Mouse (Mus musculus) heart, postnatal 25 days (tissue): ENCODE measurements at regions not wholly inside any gene's neighbourhood (a gene's known extent, or its start where the extent isn't known, plus 50 kb on each side); places are given as distances from the start of the nearest gene placed in this dataset.
A peak's percentile ranks its signal among the peaks of the same experiment; 100 is the strongest.

ENCODE experiments used
- DNase-seq: peaks from one replicate; pipeline ENCODE4 v3.0.0; 2022; ENCODE audit warnings: low spot score
- intact Hi-C: fragments of 180-260 bp; cut with DNase I; formaldehyde crosslinking; loops from one replicate; pipeline ENCODE4 v1.15.1; 2025

DNA sequence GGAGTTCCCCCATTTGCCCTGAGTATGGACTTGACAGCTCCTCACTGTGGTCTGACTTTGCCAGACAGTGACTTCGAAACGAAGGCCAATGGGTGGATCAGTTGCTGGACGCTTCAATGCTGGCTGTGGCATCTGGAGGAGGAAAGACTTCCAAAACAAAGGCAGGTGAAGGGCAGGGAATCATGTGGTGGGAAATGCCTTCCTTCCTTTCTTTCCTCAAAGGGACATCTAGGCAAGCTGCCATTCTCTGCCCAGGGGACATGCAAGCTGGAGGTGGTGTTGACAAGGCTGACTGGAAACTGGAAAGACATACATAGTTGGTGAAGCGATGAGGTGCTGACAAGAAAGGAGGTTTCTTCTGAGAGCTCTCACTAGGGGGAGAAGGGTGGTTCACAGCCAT is 74.5 kb upstream of the Serp2 start:
- DNase-seq, result peak; percentile 19
- intact Hi-C loops, result loop anchor here (5.0 kb wide), 2 partner anchors 41 to 101 kb away; no protein-coding TSS in a partner anchor

DNA sequence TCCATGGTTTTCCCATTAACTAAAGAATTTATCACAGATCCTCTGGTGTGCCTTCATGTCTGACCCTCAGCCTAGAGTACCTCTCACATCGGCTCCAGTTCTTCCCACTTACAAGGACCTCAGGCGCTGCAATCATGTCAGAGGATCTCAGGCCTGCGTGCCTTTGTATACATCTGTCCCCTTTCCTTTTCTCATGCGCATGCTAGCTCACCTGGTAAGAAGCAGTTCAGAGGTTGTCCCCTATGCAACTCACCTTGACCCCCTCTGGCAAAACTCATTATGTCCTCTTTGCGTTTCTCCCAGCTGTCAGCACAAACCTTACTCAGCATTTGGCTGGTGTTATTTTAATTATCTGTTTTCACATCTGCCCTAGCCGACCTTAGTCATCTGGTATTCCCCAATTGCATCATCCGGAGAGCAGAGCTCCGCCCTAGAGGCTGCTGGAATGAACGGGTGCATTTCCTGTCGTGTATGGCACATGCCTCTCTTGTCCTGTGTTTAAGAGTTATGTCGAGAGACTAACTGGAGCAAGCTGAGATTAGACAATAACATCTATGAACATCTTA is 73.3 kb upstream of the Serp2 start:
- intact Hi-C loops, result loop anchor here (5.0 kb wide), 2 partner anchors 42 to 102 kb away; no protein-coding TSS in a partner anchor
- no peak for DNase-seq

DNA sequence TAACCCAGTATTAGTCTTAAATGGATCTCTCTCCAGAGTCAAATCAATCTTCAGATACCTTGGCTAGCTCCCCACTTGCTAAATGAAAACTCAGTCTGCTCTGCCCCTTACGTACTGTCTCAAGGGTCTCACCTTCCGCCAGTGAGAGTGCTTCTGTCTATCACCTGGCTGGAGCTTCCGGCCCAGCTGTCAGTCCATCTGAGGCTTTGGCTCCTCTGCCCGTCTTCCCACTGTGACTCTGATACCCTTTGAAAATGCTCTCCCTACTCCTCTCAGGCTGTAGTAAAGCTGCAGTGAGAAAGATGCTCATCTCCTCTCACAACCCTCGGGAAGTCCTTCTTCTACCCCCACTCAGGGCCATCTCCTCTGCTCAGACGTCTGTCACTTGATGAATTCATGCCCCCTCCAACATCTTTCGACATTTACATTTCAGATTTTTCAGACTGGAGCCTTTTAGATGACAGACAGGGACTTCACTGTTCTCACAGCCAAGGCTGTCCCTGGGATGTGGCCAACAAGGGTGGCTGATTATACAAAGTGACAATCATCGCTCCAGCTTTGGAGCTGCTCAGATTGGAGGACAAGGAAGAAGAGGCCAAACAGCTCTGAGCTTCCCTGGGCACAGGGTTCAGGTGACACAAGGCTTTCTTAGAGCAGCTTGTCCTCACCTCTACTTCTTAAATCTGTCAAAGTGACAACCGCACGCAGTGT is 71.6 kb upstream of the Serp2 start:
- intact Hi-C loops, result no loop called here
- DNase-seq, result no peak

DNA sequence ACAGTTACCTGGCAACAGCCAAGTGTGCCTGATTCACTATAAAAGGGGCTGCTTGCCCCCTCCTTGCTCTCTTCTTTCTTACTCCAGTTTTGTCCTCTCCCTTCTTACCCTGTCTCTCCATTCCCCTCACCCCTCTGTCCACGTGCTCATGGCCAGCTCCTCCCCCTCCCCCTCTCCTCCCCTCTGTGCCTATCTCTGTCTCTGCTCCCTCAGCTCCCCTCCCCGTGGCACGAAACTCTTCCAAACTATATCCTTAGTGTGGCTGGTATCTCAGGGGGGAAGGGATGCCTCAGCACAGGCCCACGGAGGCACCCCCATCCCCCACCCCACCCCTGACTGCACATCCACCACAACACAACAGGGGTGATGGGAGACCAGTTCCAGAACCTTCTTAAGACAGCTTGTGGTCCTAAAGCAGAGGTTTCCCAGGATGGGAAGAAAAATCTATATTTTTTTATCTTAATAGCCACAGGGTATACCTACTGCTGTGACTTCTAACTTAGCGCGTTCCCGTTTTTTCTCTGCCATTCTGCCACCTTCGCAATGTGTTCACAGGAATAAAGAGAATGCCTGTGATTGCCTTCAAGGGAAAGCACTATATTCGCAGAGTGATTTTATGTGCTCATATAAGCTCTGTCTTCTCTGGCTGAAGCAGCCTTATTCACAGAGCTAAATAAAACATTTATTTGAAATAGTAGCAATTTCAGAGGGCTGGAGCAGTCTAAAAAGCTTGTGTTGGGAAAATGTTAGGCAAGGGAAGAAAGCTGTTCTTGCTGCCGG is 69.1 kb upstream of the Serp2 start:
- intact Hi-C loops, result loop anchor here (2.0 kb wide), 1 partner anchor 31 kb away; no protein-coding TSS in a partner anchor
- no peak for DNase-seq

DNA sequence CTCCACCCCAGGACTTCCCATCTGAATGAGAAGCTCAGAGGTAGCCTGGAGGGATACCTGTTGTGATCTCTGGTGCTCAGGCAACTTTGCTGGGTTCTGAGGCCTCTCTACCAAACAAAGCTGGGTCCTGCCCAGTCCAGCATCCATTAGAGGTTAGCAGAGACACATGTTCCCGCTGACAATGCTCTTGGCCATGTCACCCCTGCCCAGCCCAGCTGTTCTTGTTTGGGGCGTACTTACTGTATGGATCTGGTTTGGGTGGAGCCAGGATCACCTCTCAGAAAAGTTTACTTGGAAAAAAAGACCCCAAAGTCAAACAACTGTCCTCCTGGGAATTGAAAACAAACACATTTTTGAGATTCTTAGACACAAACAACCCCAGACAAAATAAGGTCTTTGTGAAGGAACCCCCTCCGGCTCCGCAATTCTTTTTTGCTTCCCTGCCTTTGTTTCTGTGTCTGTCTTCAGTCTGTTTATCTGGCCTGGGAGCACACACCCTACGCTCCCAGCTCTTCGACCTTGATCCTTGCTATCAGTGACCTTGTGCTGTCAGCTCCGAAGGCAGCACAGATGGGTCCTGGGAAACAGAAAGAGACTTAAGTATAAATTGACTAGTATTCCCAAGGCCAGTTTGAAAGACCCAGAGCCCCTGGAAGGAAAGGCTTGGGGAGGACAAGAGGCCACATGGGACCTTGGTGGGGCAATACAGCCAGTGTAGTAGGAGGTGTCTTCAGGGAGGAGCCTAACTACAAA is 68.1 kb upstream of the Serp2 start:
- DNase-seq, result no peak
- intact Hi-C loops, result loop anchor here (5.0 kb wide), 2 partner anchors 118 to 252 kb away; no protein-coding TSS in a partner anchor

DNA sequence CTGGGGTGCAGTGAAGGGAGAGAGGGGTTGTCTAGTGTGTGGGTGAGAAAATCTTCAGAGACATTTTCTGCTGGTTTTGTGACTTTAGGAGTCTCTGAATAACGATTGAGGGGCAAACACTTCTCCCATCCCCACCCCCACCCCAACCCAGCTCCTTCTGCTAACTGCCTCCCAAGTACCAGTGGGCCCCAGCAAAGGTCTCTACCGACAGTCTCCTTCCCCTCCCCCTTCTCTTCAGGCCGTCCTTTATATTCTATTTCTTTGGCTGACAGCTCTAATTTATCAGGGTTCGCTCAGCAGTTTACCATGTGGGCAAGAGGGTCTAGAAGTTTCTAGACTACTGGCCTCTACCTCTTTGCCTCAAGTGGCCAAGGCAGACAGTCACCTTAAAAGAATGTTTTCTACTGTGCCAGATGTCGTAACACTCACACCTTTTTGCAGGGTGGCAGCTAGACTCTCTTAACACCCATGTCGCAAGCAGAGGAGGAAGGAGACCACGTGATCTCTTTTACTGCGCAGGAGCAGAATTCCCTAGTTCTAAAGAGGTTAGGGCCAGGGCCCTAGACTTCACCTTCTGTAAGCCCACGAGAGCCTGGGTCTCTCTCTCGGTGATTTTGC is 66.8 kb upstream of the Serp2 start:
- intact Hi-C loops, result loop anchor here (5.0 kb wide), 2 partner anchors 116 to 254 kb away; no protein-coding TSS in a partner anchor

DNA sequence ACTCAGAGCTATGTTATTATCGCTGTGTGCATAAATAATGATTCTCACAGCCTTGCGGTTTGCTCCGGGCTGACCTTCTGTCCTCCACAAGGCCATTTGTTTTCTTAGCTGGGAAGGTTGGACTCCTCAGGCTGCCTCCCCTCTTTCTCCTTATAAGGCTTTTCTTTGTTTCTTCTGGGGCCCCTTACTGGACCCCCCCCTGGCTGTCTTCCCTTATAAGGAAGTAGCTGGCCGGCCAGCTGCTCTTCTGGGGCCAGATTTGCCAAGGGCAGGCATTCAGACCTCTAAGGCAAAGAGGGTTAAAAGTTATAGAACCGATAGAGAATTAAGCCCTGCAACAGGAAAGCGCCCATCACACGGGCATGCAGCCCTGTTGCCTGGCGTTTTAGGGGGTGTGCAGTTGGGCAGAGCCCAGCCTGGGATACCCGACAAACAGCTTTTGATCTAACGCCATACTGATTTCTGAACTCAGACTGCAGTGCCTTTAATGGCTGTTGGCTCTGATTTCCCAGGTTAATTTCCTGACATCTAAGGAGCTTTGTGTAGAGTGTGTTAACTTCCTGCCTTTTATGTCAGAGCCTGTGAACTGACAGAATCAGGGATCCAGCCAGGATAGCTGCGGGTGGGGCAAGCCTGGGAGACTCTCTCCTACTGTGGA is 66.1 kb upstream of the Serp2 start:
- intact Hi-C loops, result loop anchor here (5.0 kb wide), 2 partner anchors 115 to 255 kb away; no protein-coding TSS in a partner anchor
- no peak for DNase-seq

More for the DNA sequence above, 66.8 kb upstream of the Serp2 start:
- DNase-seq, result no peak

DNA sequence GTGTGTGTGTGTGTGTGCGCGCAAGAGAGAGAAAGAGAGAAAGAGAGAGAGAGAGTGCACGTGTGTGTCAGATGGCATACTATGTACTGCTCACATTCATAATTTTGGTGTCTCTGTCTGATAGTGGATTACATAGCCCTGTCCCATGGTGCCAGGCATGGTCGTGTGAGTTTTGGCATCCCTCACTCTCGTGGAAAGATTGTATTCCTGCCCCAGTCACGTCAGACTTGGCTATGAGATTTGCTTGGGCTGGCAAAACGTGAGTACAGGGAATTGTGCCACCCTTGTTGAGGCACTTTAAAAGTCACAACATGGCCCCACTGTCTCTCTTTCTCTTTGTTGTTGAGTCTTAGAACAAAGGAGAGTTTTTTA is 62.3 kb upstream of the Serp2 start:
- intact Hi-C loops, result no loop called here

DNA sequence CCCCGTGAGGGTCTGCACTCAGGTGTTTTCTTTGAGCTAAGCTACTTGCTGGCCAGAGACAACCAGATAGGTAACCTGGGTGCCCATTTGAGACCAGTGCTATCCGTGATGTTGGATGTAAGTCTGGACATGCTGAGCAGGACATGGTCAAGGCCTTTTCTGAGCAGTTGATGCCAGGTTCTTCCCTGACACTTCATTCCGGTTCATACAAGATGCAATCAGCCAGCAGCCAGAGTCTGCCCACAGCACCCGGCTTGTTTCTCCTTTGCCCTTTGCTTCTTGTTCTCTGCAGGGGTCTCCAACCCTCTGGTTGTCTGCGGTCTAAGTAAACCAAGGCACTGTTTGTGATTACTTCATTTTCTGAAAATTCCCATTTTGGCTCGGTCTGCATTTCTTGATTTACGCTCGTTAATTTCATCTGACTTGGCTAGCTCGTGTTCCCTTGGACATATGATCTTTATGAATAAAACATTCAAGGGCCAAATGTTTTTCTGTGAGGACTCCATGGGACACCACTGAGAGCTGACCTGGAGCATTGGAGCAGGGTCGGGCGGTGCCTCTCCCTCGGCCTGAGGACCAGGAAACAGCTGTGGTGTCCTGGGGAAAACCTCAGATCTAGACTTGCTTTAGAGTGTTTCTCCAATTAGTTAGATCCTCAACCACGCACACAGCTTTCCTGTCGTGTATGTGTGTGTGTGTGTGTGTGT is 61.8 kb upstream of the Serp2 start:
- DNase-seq, result no peak
- intact Hi-C loops, result no loop called here

More for the DNA sequence above, 62.3 kb upstream of the Serp2 start:
- DNase-seq, result no peak

DNA sequence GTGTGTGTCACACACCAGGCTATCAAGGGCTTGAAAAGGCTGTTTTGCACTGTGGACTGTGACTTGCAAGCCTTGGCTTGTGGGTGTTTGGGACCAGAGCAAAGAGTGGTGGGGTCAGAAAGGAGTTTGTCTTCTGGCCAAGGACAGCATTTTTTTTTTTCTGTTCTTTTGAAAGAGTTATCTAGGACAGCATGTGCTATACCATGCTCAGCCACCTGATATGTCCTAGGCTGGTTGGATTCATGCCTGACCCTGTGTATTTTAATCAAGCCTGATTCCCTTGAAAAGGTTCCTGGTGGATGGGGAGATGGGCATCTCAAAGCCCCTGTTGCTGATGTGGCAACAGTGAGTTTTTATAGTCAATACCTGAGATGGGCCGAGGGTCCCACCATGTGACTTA is 61.2 kb upstream of the Serp2 start:
- intact Hi-C loops, result no loop called here
- DNase-seq, result no peak

DNA sequence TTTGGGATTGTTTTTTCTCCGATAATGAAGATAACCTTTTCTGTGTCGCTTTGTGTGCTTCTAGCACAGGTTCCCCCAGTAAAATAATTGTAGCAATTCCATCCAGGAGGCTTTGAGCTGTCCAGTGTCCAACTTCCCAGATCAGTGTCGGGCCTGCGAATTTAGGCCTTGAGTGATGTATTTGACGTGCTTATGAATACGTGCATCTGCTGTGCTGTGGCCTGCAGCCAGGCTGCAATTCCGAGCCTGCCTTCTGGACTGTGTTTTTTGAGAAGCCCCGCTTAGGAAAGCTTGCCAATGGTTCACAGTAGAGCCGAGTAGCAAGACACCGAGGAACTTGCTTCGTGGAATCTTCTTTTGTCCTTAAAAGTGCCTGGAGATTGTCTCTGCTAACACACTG is 60.8 kb upstream of the Serp2 start:
- intact Hi-C loops, result no loop called here
- no peak for DNase-seq

DNA sequence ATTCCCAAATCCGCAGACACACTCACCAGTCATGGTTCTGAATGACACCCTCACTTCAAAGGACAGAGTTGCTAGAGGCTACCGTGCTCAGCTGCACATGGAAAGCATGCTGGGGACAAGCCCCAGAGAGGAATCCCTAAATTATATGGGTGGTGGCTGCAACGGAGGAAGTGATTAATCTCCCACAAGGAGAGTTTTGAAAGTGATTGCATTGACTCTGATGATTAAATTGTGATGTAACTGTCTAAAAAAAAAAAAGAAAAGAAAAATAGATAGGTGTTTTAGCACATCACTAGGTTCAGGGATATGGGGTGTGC is 59.6 kb upstream of the Serp2 start:
- DNase-seq, result no peak
- intact Hi-C loops, result no loop called here

DNA sequence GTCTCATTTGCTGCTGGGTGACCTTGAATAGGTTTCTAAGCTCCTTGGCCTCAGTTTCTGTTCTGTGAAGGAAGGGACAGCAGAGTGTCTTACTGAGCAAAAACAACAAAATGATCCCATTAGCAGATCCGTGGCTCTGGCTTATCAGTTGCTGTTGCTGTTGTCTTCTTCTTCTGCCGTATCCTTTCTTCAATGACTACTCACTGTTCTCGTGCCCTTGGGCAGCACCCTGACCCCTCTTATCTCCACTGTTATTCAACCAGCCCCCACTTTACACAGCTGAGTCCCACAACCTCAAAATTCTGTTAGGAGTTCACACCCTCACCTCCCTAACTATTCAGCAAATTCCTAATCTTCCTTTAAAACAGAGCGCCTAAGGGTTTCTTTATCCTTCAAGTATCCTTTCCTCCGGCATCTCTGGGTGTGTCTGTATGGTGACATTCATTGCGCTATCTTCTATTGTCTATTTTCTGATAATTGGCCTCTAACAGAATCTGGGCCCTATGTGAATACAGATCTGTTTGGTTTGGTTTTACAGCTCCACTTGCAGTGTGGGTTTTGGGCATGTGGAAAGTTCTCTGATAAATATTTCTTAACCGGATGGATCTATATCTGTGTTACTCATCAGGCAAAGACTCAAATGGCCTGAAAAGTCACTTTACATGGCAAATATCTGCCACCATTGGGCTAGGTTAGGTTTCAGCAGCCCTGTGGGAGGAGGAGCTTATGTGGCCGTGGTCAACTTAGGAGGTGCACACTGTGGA is 59.1 kb upstream of the Serp2 start:
- intact Hi-C loops, result no loop called here
- no peak for DNase-seq

DNA sequence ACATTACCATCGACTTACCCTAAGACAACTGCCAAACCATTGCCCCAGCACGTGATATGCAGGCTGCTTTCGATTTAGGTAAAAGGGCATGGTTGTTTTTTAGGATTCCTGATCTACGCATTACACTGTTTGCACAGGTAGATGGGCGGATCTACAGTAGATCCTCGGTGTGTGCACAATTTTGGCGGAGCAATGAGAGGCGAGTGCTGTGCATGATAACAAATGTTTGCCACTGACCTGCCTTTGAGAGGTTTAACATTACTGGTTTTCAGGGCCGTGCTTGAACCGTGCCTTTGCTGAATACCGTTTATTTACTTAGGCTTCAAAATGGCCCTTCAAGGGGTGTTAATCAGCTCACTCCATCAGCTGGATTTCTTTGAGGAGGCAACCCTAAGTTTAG is 58.5 kb upstream of the Serp2 start:
- DNase-seq, result no peak
- intact Hi-C loops, result no loop called here

DNA sequence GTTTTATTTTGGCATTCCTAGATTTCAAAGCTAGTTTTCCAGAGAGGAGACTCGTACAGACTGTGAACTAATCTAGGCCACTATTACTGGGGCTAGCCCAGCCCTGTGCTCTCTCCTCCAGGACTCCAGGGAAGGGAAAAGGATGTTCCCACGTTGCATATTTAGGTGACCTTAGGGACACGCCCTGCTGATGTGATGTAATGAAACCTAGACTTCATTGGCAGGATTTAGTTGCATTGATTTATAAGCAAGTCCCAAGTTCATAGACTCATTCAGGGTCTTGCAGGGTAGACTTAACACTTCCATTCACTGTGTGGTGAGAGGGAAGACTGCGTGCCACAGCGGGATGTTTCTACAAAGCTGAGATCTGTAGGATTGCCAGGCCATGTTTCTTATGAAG is 58.0 kb upstream of the Serp2 start:
- DNase-seq, result no peak
- intact Hi-C loops, result loop anchor here (5.0 kb wide), 1 partner anchor 58 kb away; no protein-coding TSS in a partner anchor

DNA sequence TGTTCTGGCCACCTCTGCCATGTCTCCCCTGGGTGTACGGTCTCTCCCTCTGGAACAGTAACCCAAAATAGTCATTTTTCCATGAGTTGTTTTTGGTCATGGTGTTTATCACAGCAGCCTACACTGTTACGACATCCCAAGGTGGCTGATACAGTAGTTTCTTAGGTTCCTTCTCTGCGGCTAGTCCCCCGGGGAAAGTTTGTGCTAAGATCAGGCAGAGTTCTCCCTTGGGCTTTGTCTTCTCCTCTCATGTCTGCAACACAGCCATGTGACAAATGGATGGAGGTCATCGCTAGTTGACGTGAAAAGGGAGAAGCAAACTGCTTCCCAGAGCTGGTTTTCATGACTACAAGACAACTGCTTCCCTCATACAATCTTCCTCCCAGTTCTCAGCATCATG is 56.9 kb upstream of the Serp2 start:
- DNase-seq, result no peak

DNA sequence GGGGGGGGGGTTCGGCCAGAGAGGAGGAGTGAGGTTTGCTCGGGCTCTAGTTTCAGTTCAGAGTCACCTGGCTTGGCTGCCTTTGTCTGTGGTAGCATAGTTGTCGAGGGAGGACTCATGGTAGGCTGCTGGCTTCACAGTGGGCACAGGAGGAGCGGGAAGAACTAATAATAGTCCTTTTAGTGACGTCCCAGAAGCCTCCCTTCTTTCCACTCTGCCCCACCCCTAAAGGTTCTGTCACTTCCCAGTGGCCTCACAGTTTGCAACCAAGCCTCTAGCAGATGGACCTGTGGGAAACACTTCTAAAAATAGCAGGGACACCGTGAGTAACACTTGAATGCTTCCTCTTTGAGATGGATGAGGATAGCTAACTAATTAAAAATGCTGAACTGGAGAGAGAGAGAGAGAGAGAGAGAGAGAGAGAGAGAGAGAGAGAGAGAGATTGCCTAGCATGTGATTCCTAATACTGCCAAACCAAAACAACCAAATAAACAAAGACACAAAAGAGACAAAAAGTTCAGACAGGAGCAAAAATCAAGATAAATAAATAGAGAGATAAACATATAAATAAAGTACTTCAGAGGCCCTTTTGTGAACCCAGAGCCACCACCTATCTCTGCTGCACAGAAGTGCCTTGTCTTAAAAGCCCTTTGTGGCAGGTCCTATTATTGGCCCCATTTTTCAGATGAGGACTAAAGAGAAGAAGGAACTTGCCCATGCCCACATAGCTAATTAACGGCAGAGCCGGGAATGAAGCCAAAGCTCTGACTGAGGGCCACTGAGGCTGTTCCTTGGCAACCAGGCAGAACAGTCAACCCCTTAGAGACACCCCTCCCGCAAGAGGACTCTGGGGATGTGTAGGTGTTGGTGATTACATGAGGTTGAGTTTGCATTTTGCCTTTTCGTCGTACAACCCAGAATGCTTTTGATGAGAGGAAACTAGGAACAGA is 54.0 kb upstream of the Serp2 start:
- peak; percentile 37 for DNase-seq
- intact Hi-C loops, result loop anchor here (5.0 kb wide), 1 partner anchor 62 kb away; no protein-coding TSS in a partner anchor

More for the DNA sequence above, 56.9 kb upstream of the Serp2 start:
- intact Hi-C loops, result loop anchor here (5.0 kb wide), 1 partner anchor 59 kb away; no protein-coding TSS in a partner anchor
